Mouse (Mus musculus): ENCODE results near the gene Shmt2.

DNA sequence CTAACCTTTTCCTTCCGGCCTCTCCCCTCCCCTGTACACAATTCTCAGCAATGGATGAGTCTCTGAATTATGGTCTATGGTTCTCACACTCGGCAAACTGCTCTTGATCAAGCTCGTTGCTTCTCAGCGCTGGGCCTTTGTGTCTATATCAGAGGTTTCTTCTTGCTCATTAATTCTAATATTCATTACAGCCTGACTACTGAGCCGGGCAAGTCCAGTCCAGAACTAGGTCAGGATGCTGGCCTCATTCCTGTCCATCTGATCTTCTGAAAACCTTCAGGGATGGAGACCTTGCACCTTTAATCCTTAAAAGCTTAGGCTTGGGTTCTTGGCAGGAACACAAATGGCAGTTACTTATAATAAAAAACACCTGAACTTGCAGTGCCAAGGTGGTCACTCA, 22.7 kb downstream of the Shmt2 start:
- TF ChIP-seq POLR2A (IDR thresholded peaks at IDR 0.05; ENCODE audit: control insufficient read depth, extremely low read depth, insufficient read depth, low read length, poor library complexity) (no peak), CTCF (IDR thresholded peaks at IDR 0.05; ENCODE audit: borderline replicate concordance, control insufficient read depth, extremely low read depth, insufficient read depth, low read length, poor library complexity) (no peak)
